In the genomic region with DNA sequence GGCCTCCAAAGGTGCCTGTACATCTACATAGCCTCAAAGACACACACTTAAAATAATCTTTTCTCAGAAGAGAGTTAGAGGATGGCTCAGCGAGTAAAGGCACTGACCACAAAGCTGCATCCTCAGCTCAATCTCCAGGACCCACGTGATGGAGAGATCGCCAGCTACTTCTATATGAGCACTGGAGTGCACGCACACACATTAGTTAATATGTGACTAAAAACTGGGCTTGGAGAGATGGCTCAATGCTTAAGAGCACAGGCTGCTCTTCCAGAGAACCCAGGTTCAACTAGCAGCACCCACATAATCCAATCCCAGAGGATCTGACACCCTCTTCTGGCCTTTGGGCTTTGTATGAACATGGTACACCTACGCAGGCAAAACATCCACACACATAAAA, we compare ENCODE assay signal across 16 mouse cellular contexts. TPM values are rescaled to one million over a fixed set of nuclear protein-coding genes. Genes with fewer than 3 reads are reported as not detected.
DNase-seq lines count a peak whose midpoint lies in the region; ATAC-seq and TF ChIP-seq lines count a peak whose summit lies in the region.
"Had no signal": no experiment of that assay in that cellular context is flagged by ENCODE, and none has a peak within 500 bp of the region (broad histone marks: within the 10 kb centered on the region; RNA-seq: fewer than 3 reads in every experiment).

No protein-coding gene starts in this region.

- H3K36me3 ChIP-seq in intestine, postnatal 0 days (ENCODE audit: control insufficient read depth, insufficient read depth) = no peaks in the 10 kb centered on the region
- H3K36me3 ChIP-seq in liver, embryonic 13.5 days = no peaks in the 10 kb centered on the region
- H3K36me3 ChIP-seq: forebrain, embryonic 15.5 days; limb, embryonic 13.5 days; midbrain, embryonic 15.5 days had no signal

- peak overlapping the region; percentile 6; the same call in 1 of the 2 replicates for H3K4me2 ChIP-seq in intestine, postnatal 0 days (replicated peaks; ENCODE audit: low read depth)
- H3K4me2 ChIP-seq in liver, embryonic 13.5 days = peak overlapping the region; percentile 10
- H3K4me2 ChIP-seq: forebrain, embryonic 15.5 days; heart, embryonic 12.5 days; limb, embryonic 13.5 days; midbrain, embryonic 15.5 days had no signal

- no peaks in the 10 kb centered on the region for H3K27me3 ChIP-seq in intestine, postnatal 0 days (replicated peaks; ENCODE audit: control insufficient read depth, insufficient read depth, low read length)
- no peaks in the 10 kb centered on the region for H3K27me3 ChIP-seq in liver, embryonic 13.5 days
- H3K27me3 ChIP-seq: forebrain, embryonic 15.5 days; heart, embryonic 12.5 days; limb, embryonic 13.5 days; midbrain, embryonic 15.5 days had no signal

- peak; percentile 73 for ATAC-seq in intestine, postnatal 0 days
- ATAC-seq in liver, embryonic 13.5 days (ENCODE audit: low read depth) = no peak
- ATAC-seq: forebrain, embryonic 15.5 days; midbrain, embryonic 15.5 days had no signal

- DNase-seq in kidney, adult 9 months = peak; percentile 32
- no peak for DNase-seq in kidney, adult 11 months
- DNase-seq in liver, embryonic 13.5 days = no peak
- peak; percentile 68 for DNase-seq in yolk sac, embryonic 10.5 days (ENCODE audit: low spot score)
- no peak for DNase-seq in layer of hippocampus, adult 11-12 months (ENCODE audit: low spot score)
- DNase-seq in spleen, postnatal 10 days (ENCODE audit: low spot score in 2 of 2) = no peak
- DNase-seq: cerebellum, adult 9-10 months; embryo, embryonic 11 days; gastrocnemius, postnatal 10 days; thymus, postnatal 4 days had no signal

- H3K4me1 ChIP-seq in intestine, postnatal 0 days (replicated peaks; ENCODE audit: control insufficient read depth, insufficient read depth, low read length) = peaks cover 15% of the 10 kb centered on the region
- peaks cover 89% of the 10 kb centered on the region for H3K4me1 ChIP-seq in liver, embryonic 13.5 days (replicated peaks)

- 52% methylated on average over 5 of the region's 5 CpGs for WGBS in intestine, postnatal 0 days
- WGBS in liver, embryonic 13.5 days (ENCODE audit: insufficient replicate concordance) = 82% methylated on average over 5 of the region's 5 CpGs

- H3K9ac ChIP-seq in intestine, postnatal 0 days (ENCODE audit: low read depth, low read length) = no peak overlapping the region
- 0 out of 2 replicates have a peak overlapping the region, but pooled peaks have one; percentile 6 for H3K9ac ChIP-seq in liver, embryonic 13.5 days
- H3K9ac ChIP-seq: forebrain, embryonic 15.5 days; heart, embryonic 12.5 days; limb, embryonic 13.5 days; midbrain, embryonic 15.5 days had no signal

- no peak for TF ChIP-seq CTCF in intestine, postnatal 0 days (IDR thresholded peaks at IDR 0.05; ENCODE audit: low read depth)

- no peaks in the 10 kb centered on the region for H3K9me3 ChIP-seq in intestine, postnatal 0 days (ENCODE audit: control insufficient read depth)
- no peaks in the 10 kb centered on the region for H3K9me3 ChIP-seq in liver, embryonic 13.5 days (replicated peaks)
- H3K9me3 ChIP-seq: forebrain, embryonic 15.5 days; heart, embryonic 12.5 days; limb, embryonic 13.5 days; midbrain, embryonic 15.5 days had no signal

- peak overlapping the region; percentile 77 for H3K27ac ChIP-seq in intestine, postnatal 0 days (ENCODE audit: low read depth, low read length)
- H3K27ac ChIP-seq in liver, embryonic 13.5 days = peak overlapping the region; percentile 49
- H3K27ac ChIP-seq: forebrain, embryonic 15.5 days; left cerebral cortex, adult 2 months; limb, embryonic 13.5 days; midbrain, embryonic 15.5 days had no signal

- H3K4me3 ChIP-seq in intestine, postnatal 0 days (ENCODE audit: low read depth, low read length) = no peak overlapping the region
- H3K4me3 ChIP-seq in liver, embryonic 13.5 days (replicated peaks) = no peak overlapping the region
- H3K4me3 ChIP-seq: forebrain, embryonic 15.5 days; heart, embryonic 12.5 days; left cerebral cortex, adult 2 months; limb, embryonic 13.5 days; midbrain, embryonic 15.5 days had no signal

RNA-seq across cellular contexts. Expression of a gene that starts 14.7 kb away (rescaled TPM):
- 99.6 and 101 TPM in 2 replicates for polyA plus RNA-seq in intestine, postnatal 0 days (2015; fragmentation: Nextera tagmentation; extraction: Ambion mirVana)
- polyA plus RNA-seq in liver, embryonic 13.5 days (2015; fragmentation: Nextera tagmentation; extraction: Ambion mirVana) = 67.8 and 83.4 TPM in 2 replicates

RNA-seq across cellular contexts. Expression of a gene that starts 23.5 kb away (rescaled TPM):
- polyA plus RNA-seq in intestine, postnatal 0 days (2015; fragmentation: Nextera tagmentation; extraction: Ambion mirVana) = 0.05 and 0.13 TPM in 2 replicates
- not detected in 2 replicates for polyA plus RNA-seq in liver, embryonic 13.5 days (2015; fragmentation: Nextera tagmentation; extraction: Ambion mirVana)

RNA-seq across cellular contexts. Expression of a gene that starts 38.6 kb away (rescaled TPM):
- polyA plus RNA-seq in intestine, postnatal 0 days (2015; fragmentation: Nextera tagmentation; extraction: Ambion mirVana) = 0.43 and 0.80 TPM in 2 replicates
- 2.6 and 3.1 TPM in 2 replicates for polyA plus RNA-seq in liver, embryonic 13.5 days (2015; fragmentation: Nextera tagmentation; extraction: Ambion mirVana)

RNA-seq across cellular contexts. Expression of a gene that starts 44.8 kb away (rescaled TPM):
- polyA plus RNA-seq in intestine, postnatal 0 days (2015; fragmentation: Nextera tagmentation; extraction: Ambion mirVana) = 17.6 and 18.2 TPM in 2 replicates
- 46.0 and 48.2 TPM in 2 replicates for polyA plus RNA-seq in liver, embryonic 13.5 days (2015; fragmentation: Nextera tagmentation; extraction: Ambion mirVana)

RNA-seq across cellular contexts. Expression of a gene that starts 54.9 kb away (rescaled TPM):
- polyA plus RNA-seq in intestine, postnatal 0 days (2015; fragmentation: Nextera tagmentation; extraction: Ambion mirVana) = 2.8 and 2.9 TPM in 2 replicates
- polyA plus RNA-seq in liver, embryonic 13.5 days (2015; fragmentation: Nextera tagmentation; extraction: Ambion mirVana) = 0.35 and 0.51 TPM in 2 replicates

Comparison
In these comparisons a context has a peak if more than half of its experiments do, and no peak if none do; other contexts are left out.
1. DNase-seq: peak in kidney, adult 9 months (single experiment) and yolk sac, embryonic 10.5 days (single experiment); none in kidney, adult 11 months (single experiment), liver, embryonic 13.5 days (single experiment), layer of hippocampus, adult 11-12 months (single experiment) and spleen, postnatal 10 days (0 of 2).